Mouse (Mus musculus) heart, embryonic 12.5 days (tissue): ENCODE results near the gene Fam78b. TPM values are rescaled to one million over a fixed set of nuclear protein-coding genes. Genes with fewer than 3 reads are reported as not detected.

Source experiments
- ATAC-seq: fragments of 200-750 bp; cut with Nextera tagmentation; 2 replicates; pipeline ENCODE4 v1.8.0; 2017; ENCODE audit warnings: moderate TSS enrichment, moderate library complexity; ENCODE audit not compliant: insufficient number of reproducible peaks, low FRiP score
- H3K27ac ChIP-seq: fragments of 300-500 bp; sonication (generic); 2 replicates; pipeline ENCODE4 v1.5.1; 2016; ENCODE audit warnings: mild to moderate bottlenecking, moderate library complexity; ENCODE audit not compliant: poor library complexity, severe bottlenecking
- H3K27me3 ChIP-seq: fragments of 300-500 bp; sonication (generic); replicated peaks from 2 replicates; pipeline ENCODE4 v1.6.1; 2016; ENCODE audit warnings: mild to moderate bottlenecking, moderate library complexity
- H3K36me3 ChIP-seq: fragments of 300-500 bp; sonication (generic); 2 replicates; pipeline ENCODE4 v1.6.1; 2016; ENCODE audit warnings: mild to moderate bottlenecking, moderate library complexity
- H3K4me1 ChIP-seq: fragments of 300-500 bp; sonication (generic); replicated peaks from 2 replicates; pipeline ENCODE4 v1.6.1; 2016; ENCODE audit warnings: mild to moderate bottlenecking
- H3K4me2 ChIP-seq: fragments of 300-500 bp; sonication (generic); 2 replicates; pipeline ENCODE4 v1.6.1; 2016; ENCODE audit warnings: mild to moderate bottlenecking, moderate library complexity
- H3K4me3 ChIP-seq: fragments of 300-500 bp; sonication (generic); 2 replicates; pipeline ENCODE4 v1.5.1; 2016; ENCODE audit warnings: mild to moderate bottlenecking
- H3K9ac ChIP-seq: fragments of 300-500 bp; sonication (generic); 2 replicates; pipeline ENCODE4 v1.6.1; 2016; ENCODE audit warnings: mild to moderate bottlenecking, moderate library complexity
- H3K9me3 ChIP-seq: fragments of 300-500 bp; sonication (generic); replicated peaks from 2 replicates; pipeline ENCODE4 v1.6.1; 2016; ENCODE audit warnings: mild to moderate bottlenecking, moderate library complexity
- WGBS: fragments of 180-500 bp; shearing (Covaris S2); methylation state at CpG from one replicate; pipeline ENCODE4 v1.1.7; 2016; 5-methylcytosine and 5-hydroxymethylcytosine counted together
- polyA plus RNA-seq: library from polyadenylated mRNA; unstranded; fragments of >200 nt; fragmentation: Nextera tagmentation; extraction: Ambion mirVana; gene quantifications from 2 replicates; pipeline ENCODE4 v1.2.1, GENCODE M21; 2016

The Fam78b gene
- polyA plus RNA-seq, 1 experiment from 2014 or later, result 0.91 TPM

- no peak overlapping the region for H3K4me2 ChIP-seq
- peaks cover 9% of the 10 kb centered on the region for H3K4me1 ChIP-seq
- H3K9me3 ChIP-seq, result no peaks in the 10 kb centered on the region
- peaks cover 30% of the 10 kb centered on the region for H3K27me3 ChIP-seq
- WGBS, result 78% methylated on average over 2 of the region's 2 CpGs
- ATAC-seq, result no peak
- H3K36me3 ChIP-seq, result no peaks in the 10 kb centered on the region
- no peak overlapping the region for H3K27ac ChIP-seq
- no peak overlapping the region for H3K4me3 ChIP-seq
- H3K9ac ChIP-seq, result no peak overlapping the region
Measured at GRCm38 (mm10) chr1:167004621-167005020, 3.4 kb downstream of the Fam78b start.

- H3K4me2 ChIP-seq, result no peak overlapping the region
- 75% methylated on average over 6 of the region's 6 CpGs for WGBS
- no peaks in the 10 kb centered on the region for H3K9me3 ChIP-seq
- ATAC-seq, result no peak
- no peak overlapping the region for H3K4me3 ChIP-seq
- peaks cover 13% of the 10 kb centered on the region for H3K27me3 ChIP-seq
- no peak overlapping the region for H3K27ac ChIP-seq
- H3K4me1 ChIP-seq, result no peaks in the 10 kb centered on the region
- no peak overlapping the region for H3K9ac ChIP-seq
- no peaks in the 10 kb centered on the region for H3K36me3 ChIP-seq
Measured at GRCm38 (mm10) chr1:167007341-167007740, 6.1 kb downstream of the Fam78b start.

DNA sequence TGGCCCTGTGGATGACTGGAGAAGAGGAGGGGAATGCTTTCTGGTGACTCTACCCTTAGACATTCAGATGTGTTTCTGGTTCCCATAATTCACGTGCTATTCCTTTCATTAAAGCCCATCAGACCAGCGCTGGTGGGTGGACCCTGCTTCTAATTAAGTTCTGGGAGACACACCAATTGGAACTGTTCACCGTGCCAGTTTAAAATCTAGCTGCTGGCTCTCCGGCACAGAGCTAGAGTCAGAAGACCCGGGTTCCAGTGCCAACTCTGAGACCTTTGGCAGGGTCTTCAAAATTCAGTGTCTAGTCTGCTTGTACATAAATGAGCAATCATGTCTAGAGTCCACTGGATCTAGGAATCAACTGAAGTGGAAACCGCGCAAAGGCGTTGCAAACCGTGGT is 9.0 kb downstream of the Fam78b start:
- H3K27ac ChIP-seq, result no peak overlapping the region
- 71% methylated on average over 9 of the region's 9 CpGs for WGBS
- H3K4me3 ChIP-seq, result no peak overlapping the region
- ATAC-seq, result no peak
- H3K36me3 ChIP-seq, result no peaks in the 10 kb centered on the region
- no peak overlapping the region for H3K9ac ChIP-seq
- H3K4me2 ChIP-seq, result no peak overlapping the region
- no peaks in the 10 kb centered on the region for H3K9me3 ChIP-seq
- no peaks in the 10 kb centered on the region for H3K27me3 ChIP-seq
- no peaks in the 10 kb centered on the region for H3K4me1 ChIP-seq

DNA sequence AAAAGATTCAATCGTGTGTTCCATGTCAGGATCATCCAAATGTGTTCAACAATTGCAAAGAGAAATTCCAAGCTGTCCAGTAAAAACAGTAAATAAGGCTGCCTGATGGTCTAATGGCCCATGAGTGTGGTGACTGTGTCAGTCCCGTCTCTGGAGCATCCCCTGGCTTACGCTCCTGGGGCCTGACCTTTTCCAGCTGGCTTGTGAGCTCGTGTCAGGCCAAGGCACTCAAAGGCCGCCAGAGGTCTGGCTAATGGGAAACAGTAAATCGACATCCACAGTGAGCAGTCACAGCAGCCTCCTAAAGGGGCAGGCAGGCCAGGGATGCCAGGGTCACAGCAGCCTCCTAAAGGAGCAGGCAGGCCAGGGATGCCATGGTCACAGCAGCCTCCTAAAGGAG is 10.1 kb downstream of the Fam78b start:
- no peaks in the 10 kb centered on the region for H3K27me3 ChIP-seq
- H3K4me3 ChIP-seq, result no peak overlapping the region
- WGBS, result 47% methylated on average over 6 of the region's 6 CpGs
- H3K36me3 ChIP-seq, result no peaks in the 10 kb centered on the region
- no peaks in the 10 kb centered on the region for H3K4me1 ChIP-seq
- H3K9me3 ChIP-seq, result no peaks in the 10 kb centered on the region
- no peak overlapping the region for H3K27ac ChIP-seq
- no peak overlapping the region for H3K9ac ChIP-seq
- no peak overlapping the region for H3K4me2 ChIP-seq
- no peak for ATAC-seq

DNA sequence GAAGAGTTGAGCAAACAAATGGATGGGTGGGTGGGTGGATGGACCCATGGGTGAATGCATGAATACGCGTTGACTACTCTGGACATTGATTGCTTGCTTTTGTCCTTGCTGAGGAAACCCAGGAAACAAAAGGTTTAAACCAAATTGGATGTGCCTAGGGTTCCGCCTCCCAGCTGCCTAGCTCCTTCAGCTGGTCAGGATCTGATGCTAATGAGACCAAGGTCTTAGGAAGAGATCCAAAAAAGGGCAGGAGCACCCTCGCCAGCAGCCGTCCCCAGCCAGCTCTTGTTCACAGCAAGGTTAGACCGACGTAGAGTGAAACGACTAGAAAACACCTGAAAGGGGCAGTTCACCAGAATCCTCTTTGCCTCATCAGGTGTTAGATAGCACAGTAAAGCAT is 11.4 kb downstream of the Fam78b start:
- no peak overlapping the region for H3K9ac ChIP-seq
- no peak overlapping the region for H3K27ac ChIP-seq
- no peak overlapping the region for H3K4me3 ChIP-seq
- WGBS, result 85% methylated on average over 8 of the region's 8 CpGs
- no peaks in the 10 kb centered on the region for H3K27me3 ChIP-seq
- no peaks in the 10 kb centered on the region for H3K4me1 ChIP-seq
- no peak overlapping the region for H3K4me2 ChIP-seq
- no peaks in the 10 kb centered on the region for H3K36me3 ChIP-seq
- H3K9me3 ChIP-seq, result no peaks in the 10 kb centered on the region
- ATAC-seq, result no peak

DNA sequence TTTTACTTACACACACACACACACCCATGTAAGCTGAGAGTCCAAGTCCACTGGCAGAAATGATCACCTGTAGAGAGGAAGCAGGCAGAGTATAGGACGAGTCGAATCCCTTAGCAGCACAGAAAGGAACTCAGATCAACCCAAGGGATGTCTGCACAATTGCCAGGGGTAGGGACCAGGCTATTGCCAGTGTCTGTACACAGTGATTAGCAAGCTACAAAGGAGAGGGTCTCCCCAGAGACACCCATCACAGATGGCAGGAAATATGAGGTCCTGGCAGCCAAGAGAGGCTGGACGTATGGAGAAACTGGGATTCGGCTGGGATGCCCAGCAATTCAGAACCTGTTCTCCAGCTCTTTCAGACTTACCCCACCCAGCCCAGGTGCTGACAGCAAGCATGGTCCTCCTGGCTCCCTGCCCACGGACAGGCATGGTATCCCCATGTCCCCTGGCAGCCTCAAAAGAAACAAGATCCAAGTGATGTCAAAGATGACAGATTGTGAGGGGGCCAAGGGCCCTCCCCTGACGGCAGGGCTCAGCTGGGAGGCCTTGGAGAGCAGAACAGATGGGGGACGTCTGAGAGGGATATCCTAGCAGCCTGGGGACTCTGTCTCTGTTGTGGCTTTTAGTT is 12.1 kb downstream of the Fam78b start:
- no peak overlapping the region for H3K9ac ChIP-seq
- no peak overlapping the region for H3K4me3 ChIP-seq
- H3K27me3 ChIP-seq, result no peaks in the 10 kb centered on the region
- no peak overlapping the region for H3K27ac ChIP-seq
- H3K4me2 ChIP-seq, result no peak overlapping the region
- 49% methylated on average over 7 of the region's 7 CpGs for WGBS
- H3K36me3 ChIP-seq, result no peaks in the 10 kb centered on the region
- H3K4me1 ChIP-seq, result no peaks in the 10 kb centered on the region
- no peaks in the 10 kb centered on the region for H3K9me3 ChIP-seq
- no peak for ATAC-seq

DNA sequence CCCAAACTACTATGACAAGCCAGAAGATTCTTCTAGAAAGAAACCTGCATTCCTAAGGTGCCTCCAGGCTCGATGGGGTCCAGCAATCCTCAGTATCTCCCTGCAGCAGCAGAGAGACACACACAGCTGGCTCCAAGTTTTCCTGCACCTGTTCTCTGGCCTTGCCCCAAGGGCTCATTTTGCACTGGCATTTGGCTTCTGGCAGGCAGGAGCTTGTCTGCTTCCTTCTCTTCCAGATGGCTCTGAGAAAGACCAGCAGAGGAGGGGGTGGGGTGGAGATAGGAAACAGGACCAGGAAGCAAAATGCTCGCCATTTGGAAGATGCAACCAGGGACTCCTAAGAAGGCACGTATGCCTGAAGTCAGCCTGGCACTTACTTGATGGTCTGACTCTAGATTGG is 15.1 kb downstream of the Fam78b start:
- H3K4me3 ChIP-seq, result no peak overlapping the region
- H3K9me3 ChIP-seq, result no peaks in the 10 kb centered on the region
- no peaks in the 10 kb centered on the region for H3K36me3 ChIP-seq
- H3K27ac ChIP-seq, result no peak overlapping the region
- H3K9ac ChIP-seq, result no peak overlapping the region
- H3K27me3 ChIP-seq, result no peaks in the 10 kb centered on the region
- no peaks in the 10 kb centered on the region for H3K4me1 ChIP-seq
- ATAC-seq, result no peak
- 48% methylated on average over 3 of the region's 3 CpGs for WGBS
- no peak overlapping the region for H3K4me2 ChIP-seq

DNA sequence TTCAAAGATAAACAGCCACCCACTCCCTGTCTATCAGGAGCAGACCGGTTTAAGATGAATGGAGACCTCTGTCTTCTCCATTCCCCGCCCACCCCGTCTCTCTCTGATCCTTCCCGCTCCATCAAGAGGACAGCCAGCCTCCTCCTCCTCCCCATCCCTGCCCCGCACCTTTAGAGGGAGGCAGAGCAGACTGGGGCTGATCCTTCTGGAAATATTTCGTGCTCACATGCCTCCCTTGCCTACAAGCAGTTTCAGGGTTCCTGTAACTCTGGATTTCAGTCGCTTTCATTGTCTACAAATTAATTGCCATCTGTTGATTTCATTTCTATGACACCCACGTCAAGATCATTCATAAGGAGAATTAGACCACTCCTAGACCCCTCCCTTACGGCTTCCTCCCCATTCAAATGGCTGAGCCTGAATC is 20.8 kb downstream of the Fam78b start:
- Histone ChIP-seq H3K4me1 (no peaks in the 10 kb centered on the region), H3K4me2 (no peak overlapping the region), H3K9ac (no peak overlapping the region), H3K9me3 (no peaks in the 10 kb centered on the region), H3K27me3 (no peaks in the 10 kb centered on the region), H3K27ac (no peak overlapping the region), H3K4me3 (no peak overlapping the region), H3K36me3 (no peaks in the 10 kb centered on the region)
- 56% methylated on average over 9 of the region's 9 CpGs for WGBS
- no peak for ATAC-seq

DNA sequence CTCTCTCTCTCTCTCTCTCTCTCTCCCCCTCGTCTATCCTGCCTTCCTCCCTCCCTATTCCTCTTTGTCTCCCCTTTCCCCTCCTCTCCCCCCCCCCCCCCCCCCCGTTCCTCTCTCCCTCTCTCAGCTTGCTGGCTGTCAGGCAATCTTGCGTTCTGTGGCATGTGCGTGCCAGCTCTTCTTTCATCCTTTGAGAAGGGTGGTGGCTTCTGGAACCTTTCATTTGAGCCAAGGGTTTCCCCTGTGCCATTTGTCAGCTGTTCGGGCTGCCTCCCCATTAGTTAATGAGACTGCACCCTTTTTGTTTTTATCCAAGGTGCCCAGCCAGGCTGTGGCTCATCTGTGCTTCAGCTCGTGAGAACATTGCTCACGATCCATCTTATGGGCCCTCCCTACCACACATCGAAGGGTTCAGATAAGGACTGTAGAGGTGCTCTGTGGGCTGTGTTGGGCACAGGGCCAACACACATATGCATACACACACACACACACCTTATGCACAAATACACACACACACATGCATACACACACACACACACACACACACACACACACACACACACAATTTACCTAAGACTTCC is 21.4 kb downstream of the Fam78b start:
- 53% methylated on average over 8 of the region's 8 CpGs for WGBS
- no peaks in the 10 kb centered on the region for H3K4me1 ChIP-seq
- 0 out of 2 replicates have a peak, but pooled peaks cover 4% of the 10 kb centered on the region for H3K9me3 ChIP-seq
- H3K9ac ChIP-seq, result no peak overlapping the region
- H3K36me3 ChIP-seq, result no peaks in the 10 kb centered on the region
- no peak overlapping the region for H3K4me3 ChIP-seq
- no peak for ATAC-seq
- no peak overlapping the region for H3K27ac ChIP-seq
- no peaks in the 10 kb centered on the region for H3K27me3 ChIP-seq
- H3K4me2 ChIP-seq, result no peak overlapping the region

- H3K9ac ChIP-seq, result no peak overlapping the region
- no peak overlapping the region for H3K4me2 ChIP-seq
- 85% methylated on average over 11 of the region's 11 CpGs for WGBS
- no peaks in the 10 kb centered on the region for H3K4me1 ChIP-seq
- no peaks in the 10 kb centered on the region for H3K36me3 ChIP-seq
- H3K9me3 ChIP-seq, result peaks cover 11% of the 10 kb centered on the region; the same call in 1 of the 2 replicates
- no peak overlapping the region for H3K4me3 ChIP-seq
- H3K27me3 ChIP-seq, result no peaks in the 10 kb centered on the region
- H3K27ac ChIP-seq, result no peak overlapping the region
- ATAC-seq, result no peak
Measured at GRCm38 (mm10) chr1:167023794-167024193, 22.6 kb downstream of the Fam78b start.

GRCm38 (mm10) chr1:167024961-167025360 is 23.7 kb downstream of the Fam78b start:
- H3K4me2 ChIP-seq, result no peak overlapping the region
- H3K4me3 ChIP-seq, result no peak overlapping the region
- 59% methylated on average over 4 of the region's 4 CpGs for WGBS
- no peak overlapping the region for H3K27ac ChIP-seq
- no peaks in the 10 kb centered on the region for H3K36me3 ChIP-seq
- H3K27me3 ChIP-seq, result no peaks in the 10 kb centered on the region
- no peaks in the 10 kb centered on the region for H3K4me1 ChIP-seq
- no peak for ATAC-seq
- no peak overlapping the region for H3K9ac ChIP-seq
- H3K9me3 ChIP-seq, result peaks cover 11% of the 10 kb centered on the region; the same call in 1 of the 2 replicates
